Mouse (Mus musculus): ENCODE data around the gene Kpna6. TPM values are rescaled to one million over a fixed set of nuclear protein-coding genes. Genes with fewer than 3 reads are reported as not detected.

Gene Kpna6
- polyA plus RNA-seq, 1 experiment = 55.3 TPM

- 67% methylated on average over 1 of the region's 1 CpGs for WGBS
- H3K27me3 ChIP-seq (ENCODE audit: control insufficient read depth, insufficient read depth, low read length) = no peaks in the 10 kb centered on the region
- no peak overlapping the region for H3K4me3 ChIP-seq (replicated peaks; ENCODE audit: insufficient read depth, low read depth, low read length)
- TF ChIP-seq CTCF (IDR thresholded peaks at IDR 0.05; ENCODE audit: borderline replicate concordance, insufficient read depth, low read depth, low read length) (no peak), POLR2A (IDR thresholded peaks at IDR 0.05; ENCODE audit: borderline replicate concordance, insufficient read depth, low read length) (no peak)
- DNase-seq = no peak
- H3K27ac ChIP-seq (ENCODE audit: insufficient read depth, low read length) = no peak overlapping the region
- H3K4me1 ChIP-seq (ENCODE audit: control insufficient read depth, insufficient read depth, low read length) = peaks cover 2% of the 10 kb centered on the region
These were observed 27.6 kb upstream of the Kpna6 start for GRCm38 (mm10) chr4:129700216-129700615.

GRCm38 (mm10) chr4:129697191-129697590 lies 24.6 kb upstream of the Kpna6 start:
- Histone ChIP-seq H3K27me3 (ENCODE audit: control insufficient read depth, insufficient read depth, low read length) (no peaks in the 10 kb centered on the region), H3K27ac (ENCODE audit: insufficient read depth, low read length) (no peak overlapping the region; the same call in 1 of the 2 replicates), H3K4me3 (replicated peaks; ENCODE audit: insufficient read depth, low read depth, low read length) (no peak overlapping the region), H3K4me1 (ENCODE audit: control insufficient read depth, insufficient read depth, low read length) (peaks cover 2% of the 10 kb centered on the region; the same call in 1 of the 2 replicates)
- TF ChIP-seq POLR2A (IDR thresholded peaks at IDR 0.05; ENCODE audit: borderline replicate concordance, insufficient read depth, low read length) (no peak), CTCF (IDR thresholded peaks at IDR 0.05; ENCODE audit: borderline replicate concordance, insufficient read depth, low read depth, low read length) (no peak)
- 86% methylated on average over 7 of the region's 7 CpGs for WGBS
- DNase-seq = no peak

- TF ChIP-seq CTCF (IDR thresholded peaks at IDR 0.05; ENCODE audit: borderline replicate concordance, insufficient read depth, low read depth, low read length) (no peak), POLR2A (IDR thresholded peaks at IDR 0.05; ENCODE audit: borderline replicate concordance, insufficient read depth, low read length) (peak; percentile 37; the same call in 1 of the 2 replicates)
- under 1% methylated on average over 57 of the region's 57 CpGs for WGBS
- H3K4me1 ChIP-seq (ENCODE audit: control insufficient read depth, insufficient read depth, low read length) = no peaks in the 10 kb centered on the region
- DNase-seq = peak; percentile 92 to 93
- peak within 1 kb of the TSS; percentile 95 for H3K4me3 ChIP-seq (replicated peaks; ENCODE audit: insufficient read depth, low read depth, low read length)
- no peaks in the 10 kb centered on the region for H3K27me3 ChIP-seq (ENCODE audit: control insufficient read depth, insufficient read depth, low read length)
- peak within 1 kb of the TSS; percentile 54; the same call in 1 of the 2 replicates for H3K27ac ChIP-seq (ENCODE audit: insufficient read depth, low read length)
These were observed 23.8 kb upstream of the Kpna6 start, which contains the start of gene Tmem39b for GRCm38 (mm10) chr4:129696158-129696985. Gene Tmem39b, minus strand, starts transcription at chr4:129696838.

DNA sequence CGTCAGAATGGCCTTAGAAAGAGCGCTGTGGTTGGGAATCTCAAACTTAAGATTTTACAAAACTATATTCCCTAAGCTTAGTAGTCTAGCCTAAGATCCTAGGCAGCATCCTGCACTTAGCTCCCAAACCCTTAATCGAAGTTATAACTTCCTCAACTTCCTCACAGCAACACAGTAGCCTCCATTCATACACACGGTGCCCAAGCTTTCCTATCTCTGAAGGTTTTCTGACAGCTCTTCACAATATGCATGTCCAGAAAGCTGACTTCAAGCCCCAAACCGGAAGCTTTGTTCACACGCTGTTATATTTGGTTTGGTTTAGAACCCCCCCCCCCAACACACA lies 23.2 kb upstream of the Kpna6 start:
- DNase-seq = no peak
- Histone ChIP-seq H3K4me3 (replicated peaks; ENCODE audit: insufficient read depth, low read depth, low read length) (peak overlapping the region; percentile 95), H3K27ac (ENCODE audit: insufficient read depth, low read length) (no peak overlapping the region), H3K27me3 (ENCODE audit: control insufficient read depth, insufficient read depth, low read length) (no peaks in the 10 kb centered on the region), H3K4me1 (ENCODE audit: control insufficient read depth, insufficient read depth, low read length) (no peaks in the 10 kb centered on the region)
- TF ChIP-seq CTCF (IDR thresholded peaks at IDR 0.05; ENCODE audit: borderline replicate concordance, insufficient read depth, low read depth, low read length) (no peak), POLR2A (IDR thresholded peaks at IDR 0.05; ENCODE audit: borderline replicate concordance, insufficient read depth, low read length) (no peak)
- 21% methylated on average over 6 of the region's 6 CpGs for WGBS

DNA sequence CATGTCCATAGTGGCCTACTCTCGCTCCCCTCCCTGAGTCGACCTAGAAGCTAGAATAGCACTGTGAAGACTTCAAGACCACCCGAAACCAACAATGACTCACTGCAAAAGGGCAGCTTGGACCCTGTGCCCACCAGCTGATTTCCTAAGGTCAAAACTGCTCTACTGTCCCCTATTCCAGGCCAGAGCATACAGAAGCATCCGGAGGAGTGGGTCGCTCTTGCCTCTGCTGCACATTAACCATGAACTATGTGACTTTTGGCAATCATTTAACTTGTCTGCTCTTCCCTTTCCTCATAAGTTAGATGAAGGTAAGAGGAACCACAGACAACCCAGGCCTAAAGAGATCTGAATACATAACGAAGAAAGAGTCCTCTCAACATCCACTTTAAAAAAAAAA lies 12.0 kb upstream of the Kpna6 start:
- whole genome bisulfite sequencing = 92% methylated on average over 6 of the region's 6 CpGs
- H3K27me3 ChIP-seq (ENCODE audit: control insufficient read depth, insufficient read depth, low read length) = no peaks in the 10 kb centered on the region
- no peak overlapping the region for H3K4me3 ChIP-seq (replicated peaks; ENCODE audit: insufficient read depth, low read depth, low read length)
- TF ChIP-seq CTCF (IDR thresholded peaks at IDR 0.05; ENCODE audit: borderline replicate concordance, insufficient read depth, low read depth, low read length) (no peak), POLR2A (IDR thresholded peaks at IDR 0.05; ENCODE audit: borderline replicate concordance, insufficient read depth, low read length) (no peak)
- no peak for DNase-seq
- no peak overlapping the region for H3K27ac ChIP-seq (ENCODE audit: insufficient read depth, low read length)
- H3K4me1 ChIP-seq (ENCODE audit: control insufficient read depth, insufficient read depth, low read length) = no peaks in the 10 kb centered on the region

- Histone ChIP-seq H3K27me3 (ENCODE audit: control insufficient read depth, insufficient read depth, low read length) (no peaks in the 10 kb centered on the region), H3K27ac (ENCODE audit: insufficient read depth, low read length) (no peak overlapping the region), H3K4me3 (replicated peaks; ENCODE audit: insufficient read depth, low read depth, low read length) (no peak overlapping the region), H3K4me1 (ENCODE audit: control insufficient read depth, insufficient read depth, low read length) (no peaks in the 10 kb centered on the region)
- 86% methylated on average over 11 of the region's 11 CpGs for WGBS
- no peak for TF ChIP-seq POLR2A (IDR thresholded peaks at IDR 0.05; ENCODE audit: borderline replicate concordance, insufficient read depth, low read length)
- no peak for DNase-seq
These were observed 11.4 kb upstream of the Kpna6 start for GRCm38 (mm10) chr4:129683901-129684493.

- 95% methylated on average over 11 of the region's 11 CpGs for WGBS
- TF ChIP-seq CTCF (IDR thresholded peaks at IDR 0.05; ENCODE audit: borderline replicate concordance, insufficient read depth, low read depth, low read length) (0 out of 2 replicates have a peak, but pooled peaks have one; percentile 2), POLR2A (IDR thresholded peaks at IDR 0.05; ENCODE audit: borderline replicate concordance, insufficient read depth, low read length) (no peak)
- Histone ChIP-seq H3K4me3 (replicated peaks; ENCODE audit: insufficient read depth, low read depth, low read length) (no peak overlapping the region), H3K27ac (ENCODE audit: insufficient read depth, low read length) (no peak overlapping the region), H3K4me1 (ENCODE audit: control insufficient read depth, insufficient read depth, low read length) (no peaks in the 10 kb centered on the region), H3K27me3 (ENCODE audit: control insufficient read depth, insufficient read depth, low read length) (no peaks in the 10 kb centered on the region)
- no peak for DNase-seq
These were observed 9.3 kb upstream of the Kpna6 start for GRCm38 (mm10) chr4:129681837-129682236.

Measured in cerebellum, adult 2 months (tissue).